Mouse (Mus musculus): Measurements from ENCODE around the gene Tomm20l.
A peak's percentile ranks its signal among the peaks of the same experiment; 100 is the strongest.
"Not testable (repeated sequence)": the region's sequence is repeated elsewhere in the genome, so short reads cannot be mapped to it uniquely, and the experiment has no call there.

Tomm20l gene

DNA sequence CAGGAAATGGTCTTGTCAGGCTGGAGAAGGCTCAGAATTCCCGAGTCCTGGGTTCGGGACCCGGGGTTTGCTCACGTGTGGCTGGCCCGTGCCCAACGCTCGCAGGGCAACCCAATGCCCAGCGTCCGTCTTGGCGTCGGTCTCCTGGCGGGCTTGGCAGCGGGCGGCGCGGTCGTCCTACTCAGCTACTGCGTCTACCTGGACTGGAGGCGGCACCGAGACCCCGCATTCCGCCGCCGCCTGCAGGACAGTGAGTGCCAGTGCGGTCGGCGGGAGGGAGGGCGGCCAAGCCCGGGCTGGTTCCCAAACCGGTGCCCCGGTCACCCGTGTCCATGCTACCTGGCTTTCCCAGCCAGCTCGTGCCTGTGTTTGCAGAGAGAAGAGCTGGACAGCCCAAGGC lies at the start of gene Tomm20l:
TSS of gene Tomm20l (plus strand) at position 98 of the 400 bp plus-strand sequence.
- DNase-seq: peak; percentile 55 to 71

DNA sequence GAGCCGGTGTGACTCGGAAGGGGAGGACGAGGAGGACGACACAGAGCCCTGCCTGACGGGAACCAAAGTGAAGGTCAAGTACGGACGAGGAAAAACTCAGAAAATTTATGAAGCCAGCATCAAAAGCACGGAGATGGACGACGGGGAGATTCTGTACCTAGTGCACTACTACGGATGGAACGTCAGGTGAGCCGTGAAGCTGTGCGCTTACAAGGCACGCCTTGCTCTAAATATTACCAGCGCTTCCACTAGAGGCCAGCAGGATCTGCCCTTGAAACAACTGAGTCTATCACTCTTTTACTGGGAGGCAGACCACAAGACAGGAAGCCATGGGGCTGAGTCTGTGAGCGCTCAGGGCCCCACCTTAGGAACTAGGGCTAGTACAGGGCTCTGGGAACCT lies 41.4 kb upstream of the Tomm20l start:
- DNase-seq: no peak

DNA sequence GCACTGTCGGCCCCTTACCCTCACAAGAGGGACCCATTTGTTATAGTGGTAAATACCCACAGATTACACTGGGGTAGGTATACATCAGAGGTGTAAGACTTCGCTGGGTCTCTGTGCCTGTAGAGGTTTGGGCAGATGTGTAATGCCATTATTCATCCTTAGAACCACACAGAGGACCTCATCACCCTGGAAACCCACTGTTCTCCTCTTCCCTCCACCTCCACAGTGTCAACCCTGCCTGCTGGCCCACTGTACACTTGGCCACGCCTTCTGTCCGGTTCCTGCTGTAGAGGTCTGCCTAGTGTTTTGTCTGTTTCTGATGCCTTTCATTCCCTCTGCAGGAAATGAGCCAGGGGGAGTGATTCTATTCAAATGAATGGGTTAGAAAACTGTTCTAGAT lies 39.2 kb upstream of the Tomm20l start:
- no peak for DNase-seq

DNA sequence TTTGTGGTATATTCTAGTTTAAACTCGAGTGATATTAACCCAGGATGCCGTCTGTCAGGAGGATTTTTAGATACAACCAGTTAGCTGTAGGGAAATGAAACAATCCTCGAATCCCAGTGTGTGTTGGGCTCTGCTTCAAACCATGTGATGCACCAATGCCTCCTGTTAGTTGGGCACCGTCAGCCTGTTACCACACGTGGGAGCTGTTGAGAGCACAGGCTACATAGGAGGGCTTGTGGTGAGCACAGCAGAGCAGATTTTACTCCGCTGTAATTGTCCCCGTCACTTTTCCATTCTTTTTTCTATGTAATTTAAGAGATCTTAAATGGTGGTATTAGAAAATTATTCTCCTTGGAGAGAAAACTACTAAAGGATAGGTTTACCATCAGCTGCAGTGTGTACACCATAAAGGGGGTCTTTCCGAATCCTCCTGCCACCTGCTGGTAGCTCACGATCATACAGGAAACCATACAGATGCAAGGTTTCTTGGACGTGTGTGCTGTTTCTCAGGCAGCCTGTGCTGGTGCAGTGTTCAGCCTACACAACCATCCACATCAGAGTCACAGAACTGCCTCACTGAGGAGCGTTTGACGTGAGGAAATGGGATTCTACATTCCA lies 38.0 kb upstream of the Tomm20l start:
- DNase-seq: no peak

DNA sequence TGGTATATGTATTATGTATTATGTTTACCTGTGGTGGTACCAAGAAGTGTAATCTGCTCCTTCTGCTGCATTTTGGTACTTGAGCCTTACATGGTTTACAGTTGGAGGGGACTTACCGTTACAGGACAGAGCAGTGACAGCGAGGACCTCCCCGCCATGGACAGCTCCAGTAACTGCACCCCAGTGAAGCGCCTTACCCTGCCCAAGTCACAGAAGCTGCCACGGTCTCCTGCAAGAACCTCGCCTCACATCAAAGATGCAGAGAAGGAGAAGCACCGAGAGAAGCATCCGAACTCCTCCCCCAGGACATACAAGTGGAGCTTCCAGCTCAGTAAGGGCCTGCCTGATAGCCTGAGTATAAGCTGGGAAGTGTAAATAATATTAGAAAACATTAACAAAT lies 24.9 kb upstream of the Tomm20l start:
- DNase-seq: no peak

DNA sequence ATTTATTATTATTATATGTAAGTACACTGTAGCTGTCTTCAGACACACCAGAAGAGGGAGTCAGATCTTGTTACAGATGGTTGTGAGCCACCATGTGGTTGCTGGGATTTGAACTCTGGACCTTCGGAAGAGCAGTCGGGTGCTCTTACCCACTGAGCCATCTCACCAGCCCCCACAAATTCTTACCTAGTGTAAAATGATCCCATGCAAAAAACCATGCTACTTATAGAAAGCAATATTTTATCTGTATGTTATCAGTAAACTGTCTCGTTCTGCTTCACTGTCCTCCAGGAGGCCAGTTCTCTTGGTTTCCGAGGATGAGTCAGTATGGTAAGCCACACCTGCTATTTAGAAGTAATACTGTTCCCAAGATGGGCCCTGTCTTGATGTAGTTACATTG lies 7.0 kb upstream of the Tomm20l start:
- DNase-seq: not testable (repeated sequence)

DNA sequence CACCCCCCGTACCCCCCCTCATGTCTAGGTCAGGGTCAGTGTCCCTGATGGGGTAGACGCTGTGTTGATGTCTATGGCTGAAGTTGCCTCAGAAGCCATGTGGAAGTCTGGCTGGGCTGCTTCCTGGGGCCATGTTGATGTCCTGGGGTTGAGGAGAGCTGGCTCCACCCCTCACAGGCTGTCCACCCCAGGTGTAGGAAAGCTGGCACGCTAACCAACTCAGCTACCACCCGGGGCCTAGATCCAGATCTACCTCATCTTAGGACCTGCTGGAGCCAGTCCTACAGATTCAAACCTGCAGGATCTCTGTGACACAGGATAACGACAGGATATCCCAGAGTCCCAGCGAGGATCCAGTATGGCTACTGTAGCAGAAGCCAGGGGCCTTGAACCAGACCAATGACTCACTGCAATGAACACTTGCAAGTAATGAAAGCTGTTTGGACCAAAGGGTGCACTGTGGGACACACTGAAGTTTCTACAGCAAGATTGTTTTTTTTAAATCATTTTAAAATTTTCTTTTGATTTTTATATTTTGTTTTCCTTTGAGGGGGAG lies 3.9 kb upstream of the Tomm20l start:
- no peak for DNase-seq

DNA sequence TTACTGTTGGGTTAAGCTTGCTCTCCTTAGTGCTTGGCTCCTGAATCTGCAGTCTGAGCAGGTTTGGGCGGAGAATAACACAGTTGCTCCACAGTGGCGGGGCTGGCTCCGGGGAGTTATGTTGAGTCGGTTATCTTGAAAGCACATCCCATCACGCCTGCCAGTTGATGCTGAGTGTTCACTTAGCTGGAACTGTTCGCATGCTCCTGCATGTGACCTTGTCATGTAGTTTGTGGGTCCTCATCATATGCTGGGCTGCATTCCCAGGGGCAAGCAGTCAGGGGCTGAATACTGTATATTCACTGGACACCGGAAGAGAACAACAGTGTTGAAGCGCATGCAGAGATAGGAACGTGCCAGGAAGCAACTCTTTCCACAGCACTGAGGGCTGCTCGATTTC lies 1.8 kb downstream of the Tomm20l start:
- no peak for DNase-seq

DNA sequence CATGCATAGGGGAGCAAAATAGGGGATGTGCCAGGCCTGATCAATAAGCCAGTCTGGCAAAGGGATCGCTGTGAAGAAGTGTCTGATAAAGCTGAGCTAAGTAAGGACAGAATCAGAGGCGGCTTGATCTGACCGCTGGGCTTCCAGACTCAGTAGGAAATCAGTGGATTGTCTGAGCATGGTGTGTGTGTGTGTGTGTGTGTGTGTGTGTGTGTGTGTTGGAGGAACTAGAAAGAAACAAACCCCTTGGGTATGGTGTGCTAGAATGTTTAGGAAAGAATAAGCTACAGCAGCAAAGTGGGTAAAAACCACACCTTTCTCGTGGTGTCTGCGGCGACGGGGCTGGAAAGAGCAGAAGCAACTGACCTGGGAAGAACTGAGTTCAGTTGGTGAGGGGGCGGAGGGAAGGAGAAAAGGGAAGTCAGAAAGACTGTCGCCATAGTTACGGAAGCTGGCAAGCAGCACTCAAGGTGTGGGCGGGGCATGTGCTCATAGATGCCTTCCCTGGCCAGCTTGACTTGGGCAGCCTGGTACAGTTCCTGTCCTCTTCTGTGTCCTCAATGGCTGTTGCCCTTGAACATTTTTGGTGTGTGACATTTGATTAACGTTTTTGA lies 2.6 kb downstream of the Tomm20l start:
- DNase-seq: peak; percentile 74 to 77

DNA sequence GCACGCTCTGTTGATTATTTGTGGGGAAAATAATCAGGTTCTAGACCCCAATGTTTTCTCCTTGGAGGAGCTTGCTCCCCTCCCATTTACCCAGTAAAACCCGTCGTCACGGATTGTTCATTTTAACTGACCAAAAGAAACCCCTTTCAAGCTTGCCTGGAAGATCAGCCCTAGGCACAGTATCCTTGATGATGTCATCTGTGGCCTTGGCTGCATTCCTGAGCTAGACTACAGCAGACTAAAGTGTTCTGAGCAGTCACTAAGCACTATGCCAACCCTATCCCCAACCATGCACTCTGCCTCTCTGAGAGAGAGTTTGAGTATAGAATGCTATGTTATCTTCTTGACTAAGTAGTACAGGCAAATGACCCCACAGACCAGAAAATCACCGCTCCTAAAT lies 5.2 kb downstream of the Tomm20l start:
- DNase-seq: no peak

DNA sequence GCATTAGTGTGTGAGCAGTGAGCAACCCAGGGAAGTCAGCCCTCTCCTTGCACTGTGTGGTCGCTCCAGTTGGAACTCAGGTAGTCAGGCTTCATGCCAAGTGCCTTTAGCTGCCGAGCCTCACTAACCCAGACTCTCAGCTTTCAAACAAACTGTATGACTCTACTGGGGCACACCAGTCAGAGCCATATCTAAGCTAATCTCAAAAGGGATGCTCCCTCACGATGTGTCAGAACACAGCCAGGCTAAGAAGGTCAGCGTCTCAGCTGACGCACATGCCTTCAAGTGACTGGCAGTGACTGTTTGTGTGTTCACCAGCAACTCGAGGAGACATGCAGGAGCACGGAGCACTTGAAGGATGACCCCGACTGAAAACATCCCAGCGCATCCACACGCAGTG lies 11.5 kb downstream of the Tomm20l start:
- DNase-seq: no peak

DNA sequence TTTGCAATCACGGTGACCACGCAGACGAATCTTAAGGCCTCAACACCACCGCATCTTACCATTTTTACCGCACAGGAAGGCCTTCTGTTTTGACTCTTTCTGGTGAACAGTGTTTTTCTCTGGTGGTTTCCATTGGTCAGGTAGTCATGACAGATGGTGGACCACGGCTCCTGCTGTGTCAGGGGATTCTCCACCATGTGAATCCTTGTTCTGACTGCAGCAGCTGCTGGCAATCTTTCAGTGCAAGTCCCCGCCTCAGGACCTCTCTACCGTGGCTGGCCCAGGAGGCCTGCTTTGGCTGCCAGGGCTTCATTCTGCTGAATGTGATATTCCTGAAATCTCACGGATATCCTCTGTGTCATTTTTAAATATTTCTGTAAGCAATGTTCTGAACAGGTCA lies 12.1 kb downstream of the Tomm20l start:
- DNase-seq: no peak

DNA sequence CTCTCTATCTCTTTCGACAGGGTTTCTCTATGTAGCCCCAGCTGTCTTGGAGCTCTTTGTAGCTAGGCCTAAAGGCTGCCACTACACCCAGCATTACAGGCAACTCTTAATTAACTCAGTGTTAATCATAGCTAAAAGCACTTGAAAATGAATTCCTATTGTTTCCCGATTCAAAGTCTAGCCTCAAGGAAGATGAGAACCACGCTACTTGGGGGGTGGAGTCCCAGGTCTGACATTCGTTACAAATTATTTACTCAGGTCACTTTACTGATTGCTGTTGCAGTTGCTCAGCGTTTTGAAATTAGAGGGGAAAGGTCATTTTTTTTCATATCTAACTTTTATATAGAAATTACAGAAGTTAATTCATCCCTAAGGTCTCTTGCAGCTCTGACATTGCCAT lies 24.4 kb downstream of the Tomm20l start:
- no peak for DNase-seq

DNA sequence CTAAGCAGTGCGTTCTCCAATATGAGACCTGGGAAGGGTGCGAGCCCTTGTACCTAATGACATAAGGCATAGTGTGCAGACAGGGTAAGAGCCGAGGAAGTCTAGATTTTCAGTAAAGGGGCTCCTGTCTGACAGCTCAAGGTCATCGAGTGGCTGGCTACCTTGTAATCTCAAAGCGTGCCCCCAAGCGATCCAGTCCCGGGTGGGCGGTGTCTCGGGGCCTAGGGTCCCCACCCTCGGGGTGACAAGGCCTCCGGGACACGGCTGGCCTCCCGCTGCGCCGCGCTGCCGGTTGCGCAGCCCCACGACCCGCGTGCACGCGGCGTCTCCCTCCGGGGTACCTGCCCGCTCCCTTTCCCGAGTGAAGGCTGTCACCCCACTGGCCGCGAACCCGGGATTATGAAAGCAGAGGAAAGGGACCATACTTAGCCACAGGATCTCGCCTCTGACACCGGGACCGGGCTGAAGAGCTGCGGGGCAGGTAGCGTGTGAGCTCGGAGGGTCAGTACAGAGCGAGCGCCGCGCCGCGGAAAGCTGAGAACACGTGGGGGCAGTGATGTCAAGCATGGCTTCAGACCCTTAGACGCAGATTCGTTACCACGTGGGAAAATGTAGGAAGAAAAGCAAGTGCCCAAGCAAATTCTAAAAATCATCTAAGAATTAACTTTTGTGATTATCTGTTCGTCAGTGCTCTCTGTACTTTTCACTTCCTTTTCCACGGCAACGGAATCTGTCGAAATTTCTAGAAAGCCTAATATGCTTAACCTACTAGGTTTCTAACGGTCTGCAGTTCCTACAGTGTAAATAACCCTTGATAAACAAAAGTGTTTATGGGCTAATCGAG lies 25.1 kb downstream of the Tomm20l start, which contains the start of the genes Timm9 and 2700049A03Rik:
TSS of gene Timm9 (minus strand) at position 555 of the 844 bp plus-strand sequence.
TSS of gene 2700049A03Rik (plus strand) at position 719 of the 844 bp plus-strand sequence.
- peak; percentile 72 to 75 for DNase-seq

DNA sequence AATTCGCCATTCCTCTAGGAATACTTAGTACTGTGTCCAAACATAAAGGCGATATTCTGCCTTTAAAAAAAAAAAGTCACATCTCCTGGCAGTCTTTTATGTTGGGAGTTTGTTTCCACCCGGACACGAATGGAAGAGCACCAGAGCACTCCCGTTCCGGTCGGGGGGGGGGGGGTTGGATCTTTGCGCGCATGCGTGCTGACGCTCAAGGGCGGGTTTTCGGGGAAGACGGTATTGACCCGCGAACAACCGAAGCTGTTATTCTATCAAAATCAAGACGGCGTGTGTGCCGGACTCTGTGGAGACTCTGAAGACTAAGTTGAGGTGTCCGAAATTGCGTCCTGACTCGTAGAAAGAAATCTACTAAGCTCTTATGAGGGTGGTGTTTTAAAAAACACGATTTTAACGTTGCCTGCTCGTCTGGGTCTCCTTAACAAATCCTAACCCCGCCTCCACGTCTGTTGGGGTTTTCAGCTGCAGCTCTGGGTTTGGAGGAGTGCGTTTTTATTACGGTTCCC lies 25.8 kb downstream of the Tomm20l start:
- peak; percentile 72 to 76 for DNase-seq

DNA sequence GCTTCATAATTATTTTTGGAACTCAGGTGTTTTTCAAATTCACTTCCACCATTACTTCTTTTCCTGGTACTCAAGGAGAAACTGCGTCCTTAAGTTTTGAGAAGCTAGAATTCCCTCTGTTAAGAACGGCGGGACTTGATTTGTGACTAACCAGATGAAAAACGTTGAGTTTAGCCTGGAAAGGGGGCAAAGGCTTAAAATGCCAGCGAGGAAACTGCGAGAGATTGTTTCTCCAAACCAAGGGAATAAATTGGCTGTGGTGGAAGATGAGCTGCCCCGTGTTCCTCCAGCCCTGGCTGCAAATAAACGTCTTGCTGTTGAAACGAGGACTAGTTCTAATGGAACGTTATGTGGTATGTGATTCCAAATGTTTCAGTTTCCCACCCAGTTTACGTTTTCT lies 26.5 kb downstream of the Tomm20l start:
- DNase-seq: no peak

DNA sequence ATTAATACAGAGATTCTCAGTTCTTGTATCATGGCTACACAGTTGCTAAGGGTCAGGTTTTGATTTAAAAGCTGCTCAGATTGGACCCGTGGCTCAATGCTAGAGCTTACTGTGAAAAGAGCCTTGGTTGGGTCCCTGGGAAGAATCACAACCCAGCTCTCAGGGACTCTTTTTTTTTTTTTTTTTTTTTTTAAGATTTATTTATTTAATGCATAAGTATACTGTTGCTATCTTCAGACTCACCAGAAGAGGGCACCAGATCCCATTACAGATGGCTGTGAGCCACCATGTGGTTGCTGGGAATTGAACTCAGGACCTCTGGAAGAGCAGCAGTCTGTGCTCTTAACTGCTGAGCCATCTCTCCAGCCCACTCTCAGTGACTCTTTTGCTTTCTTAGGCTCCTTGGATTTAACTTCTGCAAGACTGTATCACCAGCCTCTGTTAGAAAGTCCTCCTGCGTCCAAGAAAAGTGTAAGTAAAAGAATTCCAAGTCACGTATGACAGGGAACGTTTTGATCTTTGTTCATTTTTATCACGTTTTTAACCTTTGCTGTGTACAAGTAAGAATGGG lies 28.1 kb downstream of the Tomm20l start:
- peak in 1 of 2 experiments; percentile 15 for DNase-seq

DNA sequence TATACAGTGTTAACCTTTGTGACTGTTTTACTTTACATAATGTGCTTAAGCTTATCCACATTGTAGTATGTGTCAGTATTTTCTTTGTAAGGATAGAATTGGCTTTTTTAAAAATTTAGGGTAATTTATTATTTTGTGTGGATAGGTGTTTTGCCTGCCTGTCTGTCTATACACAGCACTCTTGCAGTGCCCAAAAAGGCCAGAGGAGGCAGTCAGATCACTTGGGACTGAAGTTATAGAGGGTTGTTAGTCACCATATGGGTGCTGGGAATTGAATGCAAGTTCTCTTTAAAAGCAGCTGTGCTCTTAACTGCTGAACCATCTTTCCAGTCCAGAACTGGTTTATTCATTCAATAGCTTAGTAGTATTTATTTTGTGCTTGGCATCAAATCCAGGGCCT lies 30.0 kb downstream of the Tomm20l start:
- no peak for DNase-seq

DNA sequence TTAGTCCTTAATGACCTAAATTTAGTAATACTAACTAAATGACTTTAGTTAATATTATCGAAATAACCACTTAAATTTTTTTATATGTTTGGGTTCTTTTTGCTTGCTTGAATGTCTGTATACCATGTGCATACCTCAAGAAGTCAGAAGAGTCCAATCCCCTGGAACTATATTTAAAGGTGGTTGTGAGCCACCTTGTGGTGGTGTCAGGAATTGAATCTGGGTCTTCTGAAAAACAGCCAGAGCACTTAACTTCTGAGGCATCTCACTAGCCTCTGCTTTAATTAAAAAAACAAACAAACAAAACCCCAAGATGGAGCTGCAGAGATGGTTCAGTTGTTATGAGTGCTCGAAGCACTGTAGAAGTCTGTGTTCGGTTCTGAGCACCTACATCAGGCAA lies 36.4 kb downstream of the Tomm20l start:
- DNase-seq: peak; percentile 19 to 32

DNA sequence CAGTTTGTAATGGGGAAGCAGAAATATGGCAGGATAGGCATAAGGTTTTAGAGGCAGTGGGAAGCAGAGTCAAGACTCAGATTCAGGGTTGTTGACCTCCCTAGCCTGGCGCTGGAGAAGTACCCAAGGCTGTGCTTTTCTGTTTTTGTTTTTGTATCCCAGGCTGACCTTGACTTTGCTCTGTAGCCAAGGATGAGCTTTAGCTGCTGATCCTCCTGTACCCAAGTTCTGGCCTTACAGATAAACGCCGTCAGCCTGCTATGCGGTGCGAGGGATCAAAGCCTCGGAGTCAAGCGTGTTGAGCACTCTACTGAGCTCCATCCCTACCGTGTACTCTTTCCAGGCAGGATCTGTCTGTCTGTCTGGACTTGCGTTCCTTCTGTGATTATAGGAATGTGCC lies 37.6 kb downstream of the Tomm20l start:
- no peak for DNase-seq

DNA sequence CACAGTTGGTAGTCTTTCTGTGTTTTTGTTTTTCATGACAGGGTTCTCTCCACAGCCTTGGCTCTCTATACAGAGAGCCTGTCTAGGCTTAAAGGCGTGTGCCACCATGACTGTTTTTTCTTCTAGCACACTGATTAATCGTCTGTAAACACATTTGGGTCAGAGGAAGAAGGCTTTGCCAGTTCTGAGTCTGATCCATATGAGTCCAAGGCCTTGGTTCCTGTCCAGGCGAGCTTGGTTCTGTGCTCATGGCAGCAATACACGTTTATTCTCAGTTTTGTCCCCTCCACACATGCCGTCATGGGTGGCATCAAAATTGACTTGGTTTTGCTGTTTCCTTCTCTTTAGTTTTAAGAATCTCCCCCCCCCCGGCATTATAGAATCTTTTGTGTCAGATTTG lies 38.2 kb downstream of the Tomm20l start:
- no peak for DNase-seq

DNA sequence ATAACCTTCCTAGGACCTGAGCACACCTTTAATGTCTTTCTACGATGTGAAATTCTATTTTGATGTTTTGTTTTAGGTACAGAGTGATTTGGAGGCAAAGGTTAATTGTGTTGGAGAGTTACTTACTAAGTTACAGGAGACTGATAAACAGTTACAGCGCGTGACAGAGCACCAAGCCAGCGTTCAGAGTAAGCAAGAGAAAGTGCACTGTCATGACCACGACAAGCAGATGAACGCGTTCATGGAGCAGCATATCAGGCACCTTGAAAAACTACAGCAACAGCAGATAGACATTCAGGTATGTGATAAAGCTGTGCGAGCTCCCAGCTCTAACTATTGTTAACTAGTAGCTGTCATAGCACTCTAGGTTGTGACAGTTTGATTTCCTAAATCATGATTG lies 38.9 kb downstream of the Tomm20l start:
- DNase-seq: no peak

DNA sequence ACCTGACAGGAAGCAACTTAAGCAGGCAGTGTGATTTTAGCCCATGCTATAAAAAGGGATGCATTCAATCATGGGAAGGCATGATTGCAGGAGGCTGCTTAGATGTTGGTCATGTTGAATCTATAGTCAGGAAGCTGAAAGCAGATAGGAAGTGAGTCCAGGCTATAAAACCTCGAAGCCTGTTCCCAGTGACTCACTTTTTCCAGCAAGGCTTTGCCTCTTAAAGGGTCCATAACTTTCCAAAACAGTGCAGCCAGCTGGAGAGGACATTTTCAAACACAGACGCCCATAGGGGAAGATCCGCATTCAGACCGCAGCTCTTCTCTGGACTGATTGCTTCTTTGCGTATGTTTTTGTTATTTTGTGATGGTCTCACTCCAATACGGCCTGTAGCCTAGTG lies 43.8 kb downstream of the Tomm20l start:
- no peak for DNase-seq
